ENCODE assay signal across 24 mouse cellular contexts in genomic region chr2:173204671-173205070, GRCm38 (mm10). TPM values are rescaled to one million over a fixed set of nuclear protein-coding genes. Genes with fewer than 3 reads are reported as not detected.
DNase-seq lines count a peak whose midpoint lies in the region; ATAC-seq and TF ChIP-seq lines count a peak whose summit lies in the region.
"Had no signal": no experiment of that assay in that cellular context is flagged by ENCODE, and none has a peak within 500 bp of the region (broad histone marks: within the 10 kb centered on the region; RNA-seq: fewer than 3 reads in every experiment).

No protein-coding gene starts in this region.

- H3K27me3 ChIP-seq in hindbrain, embryonic 10.5 days (ENCODE audit: insufficient read depth, poor library complexity, severe bottlenecking): no peaks in the 10 kb centered on the region
- H3K27me3 ChIP-seq in hindbrain, postnatal 0 days (ENCODE audit: insufficient read depth, low read length): no peaks in the 10 kb centered on the region
- H3K27me3 ChIP-seq in midbrain, embryonic 11.5 days (ENCODE audit: control insufficient read depth, insufficient read depth, low read length): no peaks in the 10 kb centered on the region
- H3K27me3 ChIP-seq in midbrain, embryonic 16.5 days (ENCODE audit: control insufficient read depth, insufficient read depth, low read depth, low read length): no peaks in the 10 kb centered on the region
- no peaks in the 10 kb centered on the region for H3K27me3 ChIP-seq in embryonic facial prominence, embryonic 10.5 days (replicated peaks; ENCODE audit: low read depth, poor library complexity, severe bottlenecking)
- no peaks in the 10 kb centered on the region for H3K27me3 ChIP-seq in limb, embryonic 12.5 days
- H3K27me3 ChIP-seq in kidney, embryonic 16.5 days (ENCODE audit: insufficient read depth, low read length): no peaks in the 10 kb centered on the region
- H3K27me3 ChIP-seq: embryonic facial prominence, embryonic 12.5 days; liver, embryonic 13.5 days had no signal

- no peak overlapping the region for H3K4me3 ChIP-seq in hindbrain, embryonic 10.5 days
- H3K4me3 ChIP-seq in hindbrain, postnatal 0 days (ENCODE audit: low read length): no peak overlapping the region
- no peak overlapping the region for H3K4me3 ChIP-seq in midbrain, embryonic 11.5 days (ENCODE audit: low read depth, low read length)
- H3K4me3 ChIP-seq in midbrain, embryonic 16.5 days (ENCODE audit: low read depth, low read length): no peak overlapping the region
- H3K4me3 ChIP-seq in embryonic facial prominence, embryonic 10.5 days: no peak overlapping the region
- no peak overlapping the region for H3K4me3 ChIP-seq in limb, embryonic 12.5 days (replicated peaks)
- H3K4me3 ChIP-seq in kidney, embryonic 16.5 days (ENCODE audit: low read length): no peak overlapping the region
- H3K4me3 ChIP-seq: embryonic facial prominence, embryonic 12.5 days; erythroblast, embryonic 14.5 days; heart, embryonic 12.5 days; layer of hippocampus, adult 2 months; liver, embryonic 13.5 days had no signal

- no peak overlapping the region for H3K4me2 ChIP-seq in hindbrain, postnatal 0 days (ENCODE audit: low read depth, low read length)
- no peak overlapping the region for H3K4me2 ChIP-seq in midbrain, embryonic 11.5 days
- no peak overlapping the region for H3K4me2 ChIP-seq in midbrain, embryonic 16.5 days (ENCODE audit: low read length)
- H3K4me2 ChIP-seq in limb, embryonic 12.5 days: no peak overlapping the region
- H3K4me2 ChIP-seq in kidney, embryonic 16.5 days (replicated peaks; ENCODE audit: low read depth, low read length): no peak overlapping the region
- H3K4me2 ChIP-seq: embryonic facial prominence, embryonic 12.5 days; heart, embryonic 12.5 days; hindbrain, embryonic 14.5 days; liver, embryonic 13.5 days had no signal

- no peaks in the 10 kb centered on the region for H3K36me3 ChIP-seq in hindbrain, embryonic 10.5 days
- no peaks in the 10 kb centered on the region for H3K36me3 ChIP-seq in hindbrain, postnatal 0 days (ENCODE audit: insufficient read depth, low read length)
- H3K36me3 ChIP-seq in midbrain, embryonic 11.5 days (ENCODE audit: control insufficient read depth, insufficient read depth, low read length): no peaks in the 10 kb centered on the region
- H3K36me3 ChIP-seq in midbrain, embryonic 16.5 days (ENCODE audit: control insufficient read depth, insufficient read depth, low read length): no peaks in the 10 kb centered on the region
- H3K36me3 ChIP-seq in embryonic facial prominence, embryonic 10.5 days (replicated peaks): no peaks in the 10 kb centered on the region
- no peaks in the 10 kb centered on the region for H3K36me3 ChIP-seq in limb, embryonic 12.5 days
- no peaks in the 10 kb centered on the region for H3K36me3 ChIP-seq in kidney, embryonic 16.5 days (ENCODE audit: insufficient read depth, low read length)
- H3K36me3 ChIP-seq: embryonic facial prominence, embryonic 12.5 days; heart, embryonic 12.5 days; liver, embryonic 13.5 days had no signal

- WGBS in hindbrain, embryonic 10.5 days: 76% methylated on average over 4 of the region's 4 CpGs
- WGBS in hindbrain, postnatal 0 days: 64% methylated on average over 4 of the region's 4 CpGs
- 75% methylated on average over 4 of the region's 4 CpGs for WGBS in midbrain, embryonic 11.5 days
- 65% methylated on average over 4 of the region's 4 CpGs for WGBS in midbrain, embryonic 16.5 days
- WGBS in embryonic facial prominence, embryonic 10.5 days: 77% methylated on average over 4 of the region's 4 CpGs
- 55% methylated on average over 4 of the region's 4 CpGs for WGBS in limb, embryonic 12.5 days
- WGBS in kidney, embryonic 16.5 days: 68% methylated on average over 4 of the region's 4 CpGs

- no peak for TF ChIP-seq CTCF in hindbrain, postnatal 0 days (IDR thresholded peaks at IDR 0.05; ENCODE audit: low read depth)

- no peak overlapping the region for H3K27ac ChIP-seq in hindbrain, embryonic 10.5 days
- no peak overlapping the region for H3K27ac ChIP-seq in hindbrain, postnatal 0 days
- H3K27ac ChIP-seq in midbrain, embryonic 11.5 days (ENCODE audit: low read depth, low read length): no peak overlapping the region
- H3K27ac ChIP-seq in midbrain, embryonic 16.5 days (ENCODE audit: low read length): no peak overlapping the region
- no peak overlapping the region for H3K27ac ChIP-seq in embryonic facial prominence, embryonic 10.5 days (replicated peaks)
- no peak overlapping the region for H3K27ac ChIP-seq in limb, embryonic 12.5 days
- H3K27ac ChIP-seq in kidney, embryonic 16.5 days (ENCODE audit: low read length): no peak overlapping the region
- H3K27ac ChIP-seq: embryonic facial prominence, embryonic 12.5 days; hindbrain, embryonic 14.5 days; layer of hippocampus, adult 2 months; liver, embryonic 13.5 days had no signal

- no peaks in the 10 kb centered on the region for H3K9me3 ChIP-seq in hindbrain, embryonic 10.5 days
- no peaks in the 10 kb centered on the region for H3K9me3 ChIP-seq in hindbrain, postnatal 0 days (ENCODE audit: low read length)
- no peaks in the 10 kb centered on the region for H3K9me3 ChIP-seq in midbrain, embryonic 11.5 days (ENCODE audit: control insufficient read depth, low read length)
- no peaks in the 10 kb centered on the region for H3K9me3 ChIP-seq in midbrain, embryonic 16.5 days (replicated peaks; ENCODE audit: control insufficient read depth, low read length, poor library complexity, severe bottlenecking)
- H3K9me3 ChIP-seq in embryonic facial prominence, embryonic 10.5 days: no peaks in the 10 kb centered on the region
- peaks cover 4% of the 10 kb centered on the region; the same call in 1 of the 2 replicates for H3K9me3 ChIP-seq in limb, embryonic 12.5 days
- H3K9me3 ChIP-seq in kidney, embryonic 16.5 days (ENCODE audit: low read length): peaks cover 2% of the 10 kb centered on the region; the same call in 1 of the 2 replicates
- H3K9me3 ChIP-seq: embryonic facial prominence, embryonic 12.5 days; liver, embryonic 13.5 days had no signal

- no peak for ATAC-seq in hindbrain, postnatal 0 days
- 0 out of 2 replicates have a peak, but pooled peaks have one; percentile 30 for ATAC-seq in midbrain, embryonic 11.5 days (ENCODE audit: low FRiP score)
- no peak for ATAC-seq in midbrain, embryonic 16.5 days
- no peak for ATAC-seq in limb, embryonic 12.5 days (ENCODE audit: insufficient number of reproducible peaks, insufficient read depth, low FRiP score, low TSS enrichment, low read depth)
- ATAC-seq in kidney, embryonic 16.5 days (ENCODE audit: low FRiP score, low TSS enrichment): no peak
- ATAC-seq: forebrain, embryonic 16.5 days had no signal

- peak; percentile 0 for DNase-seq in hindbrain, embryonic 10.5 days (ENCODE audit: low spot score)
- DNase-seq in hindbrain, postnatal 0 days (ENCODE audit: low spot score): no peak
- DNase-seq in midbrain, embryonic 11.5 days (ENCODE audit: low spot score, missing footprints): no peak
- DNase-seq in embryonic facial prominence, embryonic 10.5 days (ENCODE audit: low spot score): peak; percentile 8
- DNase-seq: adrenal gland, adult 2 months; cerebellum, adult 2 months; heart, postnatal 14 days; kidney, adult 11 months; kidney, postnatal 10 days; liver, embryonic 13.5 days; lung, postnatal 10 days had no signal

- no peak overlapping the region for H3K9ac ChIP-seq in hindbrain, postnatal 0 days (replicated peaks; ENCODE audit: low read length)
- no peak overlapping the region for H3K9ac ChIP-seq in midbrain, embryonic 11.5 days (ENCODE audit: low read length)
- no peak overlapping the region for H3K9ac ChIP-seq in midbrain, embryonic 16.5 days (ENCODE audit: low read depth, low read length)
- 0 out of 2 replicates have a peak overlapping the region, but pooled peaks have one; percentile 31 for H3K9ac ChIP-seq in limb, embryonic 12.5 days (replicated peaks)
- H3K9ac ChIP-seq in kidney, embryonic 16.5 days (replicated peaks; ENCODE audit: low read length): no peak overlapping the region
- H3K9ac ChIP-seq: embryonic facial prominence, embryonic 12.5 days; heart, embryonic 12.5 days; hindbrain, embryonic 14.5 days; liver, embryonic 13.5 days had no signal

- no peaks in the 10 kb centered on the region for H3K4me1 ChIP-seq in hindbrain, embryonic 10.5 days (replicated peaks)
- H3K4me1 ChIP-seq in hindbrain, postnatal 0 days (ENCODE audit: insufficient read depth, low read length): no peaks in the 10 kb centered on the region
- H3K4me1 ChIP-seq in midbrain, embryonic 11.5 days (ENCODE audit: control insufficient read depth, insufficient read depth, low read length): no peaks in the 10 kb centered on the region
- H3K4me1 ChIP-seq in midbrain, embryonic 16.5 days (ENCODE audit: control insufficient read depth, insufficient read depth, low read length): no peaks in the 10 kb centered on the region
- H3K4me1 ChIP-seq in embryonic facial prominence, embryonic 10.5 days: peaks cover 7% of the 10 kb centered on the region; the same call in 1 of the 2 replicates
- H3K4me1 ChIP-seq in limb, embryonic 12.5 days (replicated peaks): 0 out of 2 replicates have a peak, but pooled peaks cover 10% of the 10 kb centered on the region
- no peaks in the 10 kb centered on the region for H3K4me1 ChIP-seq in kidney, embryonic 16.5 days (ENCODE audit: insufficient read depth, low read length)
- H3K4me1 ChIP-seq: embryonic facial prominence, embryonic 12.5 days; heart, embryonic 12.5 days; liver, embryonic 13.5 days; megakaryocyte, embryonic 14.5 days had no signal

RNA-seq across cellular contexts. Expression of gene Zbp1, which starts 14.1 kb away (rescaled TPM):
- 0.17 and 0.73 TPM in 2 replicates for polyA plus RNA-seq in hindbrain, embryonic 10.5 days (2016; fragmentation: Nextera tagmentation; extraction: Ambion mirVana)
- not detected in 2 replicates for total RNA-seq in hindbrain, postnatal 0 days (2014; rRNA removed)
- 0.58 and 0.68 TPM in 2 replicates for polyA plus RNA-seq in hindbrain, postnatal 0 days (2015; fragmentation: Nextera tagmentation; extraction: Ambion mirVana)
- polyA plus RNA-seq in midbrain, embryonic 11.5 days (2014; fragmentation: Nextera tagmentation; extraction: Ambion mirVana): 0.46 and 0.55 TPM in 2 replicates
- polyA plus RNA-seq in midbrain, embryonic 16.5 days (2015; fragmentation: Nextera tagmentation; extraction: Ambion mirVana): 0.30 TPM in 1 of 2 replicates, not detected in the other
- polyA plus RNA-seq in embryonic facial prominence, embryonic 10.5 days (2016; fragmentation: Nextera tagmentation; extraction: Ambion mirVana): not detected in 2 replicates
- not detected in 2 replicates for polyA plus RNA-seq in limb, embryonic 12.5 days (2016; fragmentation: Nextera tagmentation; extraction: Ambion mirVana)
- 0.67 TPM in 1 of 2 replicates, not detected in the other for polyA plus RNA-seq in kidney, embryonic 16.5 days (2015; fragmentation: Nextera tagmentation; extraction: Ambion mirVana)
- total RNA-seq: left cerebral cortex, postnatal 36 days had no signal
- polyA plus RNA-seq: embryonic facial prominence, embryonic 12.5 days; erythroblast, embryonic 14.5 days; forebrain, embryonic 16.5 days; heart, embryonic 12.5 days; neural tube, embryonic 11.5 days had no signal

RNA-seq across cellular contexts. Expression of gene Pck1, which starts 51.8 kb away (rescaled TPM):
- not detected in 2 replicates for polyA plus RNA-seq in hindbrain, embryonic 10.5 days (2016; fragmentation: Nextera tagmentation; extraction: Ambion mirVana)
- total RNA-seq in hindbrain, postnatal 0 days (2014; rRNA removed): 0.21 TPM in 1 of 2 replicates, not detected in the other
- polyA plus RNA-seq in hindbrain, postnatal 0 days (2015; fragmentation: Nextera tagmentation; extraction: Ambion mirVana): not detected in 2 replicates
- not detected in 2 replicates for polyA plus RNA-seq in midbrain, embryonic 11.5 days (2014; fragmentation: Nextera tagmentation; extraction: Ambion mirVana)
- polyA plus RNA-seq in midbrain, embryonic 16.5 days (2015; fragmentation: Nextera tagmentation; extraction: Ambion mirVana): not detected in 2 replicates
- not detected in 2 replicates for polyA plus RNA-seq in embryonic facial prominence, embryonic 10.5 days (2016; fragmentation: Nextera tagmentation; extraction: Ambion mirVana)
- polyA plus RNA-seq in limb, embryonic 12.5 days (2016; fragmentation: Nextera tagmentation; extraction: Ambion mirVana): 0.08 TPM in 1 of 2 replicates, not detected in the other
- 35.4 and 38.4 TPM in 2 replicates for polyA plus RNA-seq in kidney, embryonic 16.5 days (2015; fragmentation: Nextera tagmentation; extraction: Ambion mirVana)
- total RNA-seq: layer of hippocampus, adult 2 months; left cerebral cortex, postnatal 36 days had no signal
- polyA plus RNA-seq: C2C12; cerebellum, adult 2 months; embryonic facial prominence, embryonic 12.5 days; forebrain, embryonic 16.5 days; hindbrain, embryonic 14.5 days; neural tube, embryonic 11.5 days had no signal

Comparison
In these comparisons a context has a peak if more than half of its experiments do, and no peak if none do; other contexts are left out.
1. DNase-seq: peak in hindbrain, embryonic 10.5 days (single experiment) and embryonic facial prominence, embryonic 10.5 days (single experiment); none in hindbrain, postnatal 0 days (single experiment) and midbrain, embryonic 11.5 days (single experiment).
2. RNA of gene Pck1, which starts 51.8 kb away (polyA plus RNA-seq): 35.4 to 38.4 TPM in kidney, embryonic 16.5 days; 0.08 TPM in limb, embryonic 12.5 days, not detected in midbrain, embryonic 11.5 days, not detected in hindbrain, postnatal 0 days, not detected in embryonic facial prominence, embryonic 10.5 days, not detected in hindbrain, embryonic 10.5 days and not detected in midbrain, embryonic 16.5 days; every median in the first group is over 10 times any median in the second.